Mouse (Mus musculus) liver, postnatal 0 days (tissue): ENCODE measurements around the gene Zfp384. TPM values are rescaled to one million over a fixed set of nuclear protein-coding genes. Genes with fewer than 3 reads are reported as not detected.

Source experiments
- ATAC-seq: fragments of 200-750 bp; cut with Nextera tagmentation; 2 replicates; pipeline ENCODE4 v1.8.0; 2017; ENCODE audit warnings: mild to moderate bottlenecking, moderate library complexity
- DNase-seq: peaks from one replicate; pipeline ENCODE4 v3.0.0-alpha.2; 2016
- H3K27ac ChIP-seq: fragments of 300-500 bp; sonication (generic); 2 replicates; pipeline ENCODE4 v1.5.1; 2014; ENCODE audit warnings: antibody characterized with exemption, moderate library complexity, mild to moderate bottlenecking, low read depth
- H3K27me3 ChIP-seq: fragments of 300-500 bp; sonication (generic); 2 replicates; pipeline ENCODE4 v1.6.1; 2014; ENCODE audit warnings: low read length, control low read depth, mixed read lengths; ENCODE audit not compliant: insufficient read depth
- H3K36me3 ChIP-seq: fragments of 300-500 bp; sonication (generic); replicated peaks from 2 replicates; pipeline ENCODE4 v1.6.1; 2014; ENCODE audit warnings: mild to moderate bottlenecking, control low read depth, low read length, moderate library complexity, mixed read lengths; ENCODE audit not compliant: insufficient read depth
- H3K4me1 ChIP-seq: fragments of 300-500 bp; sonication (generic); 2 replicates; pipeline ENCODE4 v1.6.1; 2014; ENCODE audit warnings: antibody characterized with exemption, mild to moderate bottlenecking, control low read depth; ENCODE audit not compliant: insufficient read depth
- H3K4me2 ChIP-seq: fragments of 300-500 bp; sonication (generic); 2 replicates; pipeline ENCODE4 v1.6.1; 2014; ENCODE audit warnings: low read depth, mild to moderate bottlenecking, low read length, moderate library complexity, mixed read lengths
- H3K4me3 ChIP-seq: fragments of 300-500 bp; sonication (generic); 2 replicates; pipeline ENCODE4 v1.5.1; 2014; ENCODE audit warnings: low read depth, low read length
- H3K9ac ChIP-seq: fragments of 300-500 bp; sonication (generic); replicated peaks from 2 replicates; pipeline ENCODE4 v1.6.1; 2014; ENCODE audit warnings: mild to moderate bottlenecking, moderate library complexity
- H3K9me3 ChIP-seq: fragments of 300-500 bp; sonication (generic); 2 replicates; pipeline ENCODE4 v1.6.1; 2016; ENCODE audit warnings: mild to moderate bottlenecking, control low read depth, low read length, mixed read lengths
- CTCF ChIP-seq: sonication (generic); IDR thresholded peaks from 2 replicates; pipeline ENCODE4 v1.5.1; 2016; ENCODE audit warnings: antibody characterized with exemption, low read depth
- EP300 ChIP-seq: IDR thresholded peaks from 2 replicates; pipeline ENCODE4 v1.6.1; 2016; ENCODE audit warnings: antibody characterized with exemption, low read depth, mild to moderate bottlenecking
- WGBS: fragments of 180-500 bp; shearing (Covaris S2); extraction: QIAGEN DNeasy Blood & Tissue Kit; methylation state at CpG from one replicate; pipeline ENCODE4 v1.1.7; 2014; ENCODE audit not compliant: insufficient replicate concordance; 5-methylcytosine and 5-hydroxymethylcytosine counted together
- polyA plus RNA-seq: library from polyadenylated mRNA; unstranded; fragments of >200 nt; fragmentation: Nextera tagmentation; extraction: Ambion mirVana; gene quantifications from 2 replicates; pipeline ENCODE4 v1.2.1, GENCODE M21; 2015

The Zfp384 gene
- polyA plus RNA-seq, 1 experiment from 2014 or later = 3.3 TPM

- Histone ChIP-seq H3K4me2 (no peak overlapping the region), H3K9me3 (no peaks in the 10 kb centered on the region), H3K36me3 (no peaks in the 10 kb centered on the region), H3K27ac (no peak overlapping the region), H3K4me3 (no peak overlapping the region), H3K4me1 (peaks cover 9% of the 10 kb centered on the region; the same call in 1 of the 2 replicates), H3K9ac (no peak overlapping the region), H3K27me3 (no peaks in the 10 kb centered on the region)
- 72% methylated on average over 7 of the region's 7 CpGs for WGBS
- no peak for TF ChIP-seq CTCF
- no peak for TF ChIP-seq EP300
- DNase-seq = no peak
- ATAC-seq = peak; percentile 24
Measured at GRCm38 (mm10) chr6:125082801-125083386, 73.9 kb downstream of the Zfp384 start.

GRCm38 (mm10) chr6:125084424-125084823 is 75.5 kb downstream of the Zfp384 start:
- Histone ChIP-seq H3K9ac (no peak overlapping the region), H3K27ac (no peak overlapping the region), H3K4me1 (peaks cover 24% of the 10 kb centered on the region), H3K27me3 (no peaks in the 10 kb centered on the region), H3K4me2 (no peak overlapping the region), H3K4me3 (no peak overlapping the region), H3K9me3 (no peaks in the 10 kb centered on the region), H3K36me3 (no peaks in the 10 kb centered on the region)
- TF ChIP-seq CTCF = peak; percentile 95
- no peak for TF ChIP-seq EP300
- 21% methylated on average over 4 of the region's 4 CpGs for WGBS
- peak; percentile 46 for ATAC-seq
- DNase-seq = peak; percentile 63

Other genes with a start within 250 kb of the Zfp384 start
- gene Eno2, start 239.5 kb upstream of the Zfp384 start, polyA plus RNA-seq = 0.20 and 0.27 TPM in 2 replicates
- 0.16 TPM in 1 of 2 replicates, not detected in the other for gene Lrrc23, start 229.4 kb upstream of the Zfp384 start, polyA plus RNA-seq
- gene Spsb2, start 200.5 kb upstream of the Zfp384 start, polyA plus RNA-seq = 11.4 and 14.3 TPM in 2 replicates
- 332 and 346 TPM in 2 replicates for gene Tpi1, start 194.8 kb upstream of the Zfp384 start, polyA plus RNA-seq
- gene Usp5, start 179.7 kb upstream of the Zfp384 start, polyA plus RNA-seq = 32.2 and 36.6 TPM in 2 replicates
- 96.4 and 98.3 TPM in 2 replicates for gene Cdca3, start 179.6 kb upstream of the Zfp384 start, polyA plus RNA-seq
- gene Gnb3, start 168.9 kb upstream of the Zfp384 start, polyA plus RNA-seq = 0.19 TPM in 1 of 2 replicates, not detected in the other
- gene P3h3, start 151.4 kb upstream of the Zfp384 start, polyA plus RNA-seq = 0.80 and 0.88 TPM in 2 replicates
- 0.04 and 0.08 TPM in 2 replicates for gene Gpr162, start 145.2 kb upstream of the Zfp384 start, polyA plus RNA-seq
- 0.14 and 0.24 TPM in 2 replicates for gene Cd4, start 120.9 kb upstream of the Zfp384 start, polyA plus RNA-seq
- 0.33 and 0.40 TPM in 2 replicates for gene Lag3, start 97.4 kb upstream of the Zfp384 start, polyA plus RNA-seq
- gene Ptms, start 89.0 kb upstream of the Zfp384 start, polyA plus RNA-seq = 116 and 145 TPM in 2 replicates
- gene Mlf2, start 77.8 kb upstream of the Zfp384 start, polyA plus RNA-seq = 119 and 136 TPM in 2 replicates
- gene Cops7a, start 43.6 kb upstream of the Zfp384 start, polyA plus RNA-seq = 61.0 TPM in 2 replicates
- 0.07 and 0.15 TPM in 2 replicates for gene Pianp, start 12.5 kb upstream of the Zfp384 start, polyA plus RNA-seq
- gene Ing4, start 30.6 kb downstream of the Zfp384 start, polyA plus RNA-seq = 23.8 and 24.3 TPM in 2 replicates
- gene Acrbp, start 40.5 kb downstream of the Zfp384 start, polyA plus RNA-seq = 1.3 and 2.0 TPM in 2 replicates
- 0.57 and 0.85 TPM in 2 replicates for gene Lpar5, start 58.8 kb downstream of the Zfp384 start, polyA plus RNA-seq
- 20.0 and 24.5 TPM in 2 replicates for gene Chd4, start 86.8 kb downstream of the Zfp384 start, polyA plus RNA-seq
- gene Nop2, start 122.8 kb downstream of the Zfp384 start, polyA plus RNA-seq = 23.2 and 24.8 TPM in 2 replicates
- gene Iffo1, start 136.1 kb downstream of the Zfp384 start, polyA plus RNA-seq = 4.2 and 4.8 TPM in 2 replicates
- gene Gapdh, start 157.3 kb downstream of the Zfp384 start, polyA plus RNA-seq = 1,355 and 1,565 TPM in 2 replicates
- gene Ncapd2, start 182.6 kb downstream of the Zfp384 start, polyA plus RNA-seq = 33.5 and 39.1 TPM in 2 replicates
- 210 and 215 TPM in 2 replicates for gene Mrpl51, start 182.7 kb downstream of the Zfp384 start, polyA plus RNA-seq
- 1.4 and 1.7 TPM in 2 replicates for gene Vamp1, start 206.4 kb downstream of the Zfp384 start, polyA plus RNA-seq
- 14.4 and 14.7 TPM in 2 replicates for gene Tapbpl, start 222.7 kb downstream of the Zfp384 start, polyA plus RNA-seq
- gene Cd27, start 227.9 kb downstream of the Zfp384 start, polyA plus RNA-seq = 1.1 and 2.3 TPM in 2 replicates